Mouse (Mus musculus) naive thymus-derived CD4-positive, alpha-beta T cell, adult 2 months (primary cell): ENCODE measurements around the gene 1700017B05Rik.
"Not testable (repeated sequence)": the region's sequence is repeated elsewhere in the genome, so short reads cannot be mapped to it uniquely, and the experiment has no call there.

Source experiments
- DNase-seq: peaks from one replicate; pipeline ENCODE4 v3.0.0-alpha.2; 2011; ENCODE audit warnings: low read depth

1700017B05Rik gene

DNA sequence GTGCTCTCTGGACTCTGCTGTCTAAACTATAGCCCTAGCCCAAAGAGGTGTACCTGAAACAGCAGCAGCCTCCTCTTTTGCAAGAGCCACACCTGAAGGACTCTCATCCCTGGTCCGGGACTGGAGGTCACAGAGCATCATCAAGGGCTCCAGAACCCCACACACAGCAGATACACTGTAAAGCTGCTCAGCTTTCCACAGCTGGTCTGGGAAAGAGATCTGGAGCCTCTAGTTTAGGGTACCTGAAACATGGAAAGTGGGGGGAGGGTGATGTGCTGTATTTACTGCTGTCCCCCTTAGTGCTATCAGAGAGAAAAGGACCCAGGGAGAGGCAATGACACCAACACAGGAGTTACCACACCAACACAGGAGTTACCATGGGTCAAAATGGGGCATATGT lies 42.9 kb downstream of the 1700017B05Rik start:
- DNase-seq = no peak

DNA sequence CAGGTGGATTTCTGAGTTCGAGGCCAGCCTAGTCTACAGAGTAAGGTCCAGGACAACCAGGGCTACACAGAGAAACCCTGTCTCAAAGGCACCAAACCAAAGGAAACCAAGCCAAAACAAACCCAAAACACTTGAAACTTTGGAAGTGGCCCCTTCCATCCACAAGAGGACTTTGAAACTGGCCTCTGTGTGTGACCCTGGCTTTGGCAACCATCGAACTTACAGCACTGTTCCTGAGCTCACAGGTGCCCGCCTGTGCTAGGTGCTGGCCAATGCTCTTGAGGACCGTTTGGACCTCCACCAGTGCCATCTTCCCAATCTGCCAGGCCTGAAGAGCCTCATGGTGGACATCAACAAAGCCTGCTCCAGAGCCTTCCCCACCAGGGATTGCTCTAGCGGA lies 43.6 kb downstream of the 1700017B05Rik start:
- no peak for DNase-seq

DNA sequence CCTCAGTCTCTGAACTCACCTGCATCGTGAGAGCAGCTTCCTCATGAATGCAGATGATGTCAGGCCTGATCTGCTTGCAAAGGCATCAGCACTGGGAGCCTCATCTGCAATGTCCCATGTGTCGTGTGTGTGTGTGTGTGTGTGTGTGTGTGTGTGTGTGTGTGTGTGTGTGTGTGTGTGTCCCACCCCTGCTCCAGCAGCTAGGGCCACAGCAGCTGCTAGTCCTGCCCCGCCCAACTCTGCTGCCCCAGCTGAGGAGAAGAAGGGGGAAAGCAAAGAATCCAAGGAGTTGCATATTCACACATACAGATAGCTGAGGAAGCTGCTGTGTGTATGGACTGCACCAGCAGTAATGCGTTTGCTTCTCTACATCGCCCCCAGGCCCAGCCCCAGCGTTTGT lies 45.2 kb downstream of the 1700017B05Rik start:
- no peak for DNase-seq

DNA sequence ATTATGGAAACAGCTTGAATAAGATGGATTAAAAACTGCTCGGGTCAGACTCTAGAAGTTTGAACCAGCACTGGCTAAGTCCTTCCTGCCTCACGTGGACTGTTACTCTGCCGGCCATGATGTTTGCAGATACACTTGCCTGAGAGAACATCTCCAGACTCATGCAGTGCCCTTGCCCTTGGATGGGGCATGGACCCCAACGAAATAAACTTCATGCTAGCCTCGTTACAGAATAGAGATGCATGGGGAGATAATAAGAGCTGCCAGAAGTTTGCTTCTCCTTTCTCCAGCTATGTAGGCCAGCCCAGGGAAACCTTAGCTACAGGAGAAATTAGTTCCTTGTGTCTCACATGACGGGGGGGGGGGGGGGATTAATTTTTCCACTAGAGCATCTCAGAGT lies 47.9 kb downstream of the 1700017B05Rik start:
- no peak for DNase-seq

DNA sequence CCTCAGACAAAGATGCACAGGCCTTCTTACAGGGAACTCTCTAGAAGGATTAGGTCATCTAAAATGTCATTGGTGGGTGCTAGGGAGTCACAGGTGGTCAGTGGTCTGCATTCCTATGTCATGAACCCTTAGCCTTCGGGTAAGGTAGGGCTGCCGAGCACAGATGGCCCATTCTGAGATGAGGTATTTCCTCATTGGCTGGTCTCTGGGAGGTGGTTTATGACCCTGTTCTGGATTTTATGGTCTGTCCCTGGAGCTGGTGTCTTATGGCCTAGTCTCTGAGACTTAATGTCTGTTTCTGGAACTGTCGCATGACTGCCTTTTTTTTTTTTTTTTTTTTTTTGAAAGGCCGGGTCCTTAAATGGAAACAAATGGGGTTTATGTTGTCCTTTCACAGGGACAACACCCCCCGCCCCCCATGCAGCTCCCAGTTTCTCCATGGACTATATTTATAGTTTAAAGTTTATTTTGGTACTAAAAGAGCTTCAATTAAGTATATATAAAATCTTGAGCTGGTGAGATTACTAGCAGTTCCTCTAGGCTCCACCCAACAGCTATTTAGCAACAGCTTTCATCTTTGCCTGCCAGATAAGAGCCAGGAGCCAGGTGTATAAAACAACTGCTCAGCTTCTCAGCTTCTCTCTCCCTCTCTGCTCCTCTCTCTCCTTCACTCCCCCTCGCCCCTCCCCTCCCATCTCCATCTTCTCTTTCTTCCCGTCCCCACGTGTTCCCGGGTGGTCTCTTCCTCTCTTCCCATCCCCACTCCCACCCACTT lies 49.8 kb downstream of the 1700017B05Rik start:
- no peak for DNase-seq

DNA sequence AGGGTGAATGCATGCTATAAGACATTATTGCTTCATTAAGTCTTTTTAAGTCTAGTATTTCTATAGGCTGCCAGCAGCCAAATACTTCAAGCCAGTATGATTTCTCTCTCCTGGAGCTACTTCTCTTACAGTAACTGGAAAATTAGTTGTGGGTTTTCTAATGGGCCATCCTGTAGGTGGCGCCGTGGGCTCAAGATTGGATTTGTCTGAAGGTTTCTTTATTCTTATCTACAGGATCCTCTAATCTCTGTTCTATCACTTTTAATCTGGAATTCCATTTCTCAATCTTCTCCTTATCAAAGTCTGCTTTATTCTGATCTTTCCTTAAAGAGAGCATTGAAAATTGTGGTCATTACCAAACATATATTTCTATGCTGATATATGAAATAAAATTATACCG lies 53.1 kb downstream of the 1700017B05Rik start:
- DNase-seq = peak; percentile 79

DNA sequence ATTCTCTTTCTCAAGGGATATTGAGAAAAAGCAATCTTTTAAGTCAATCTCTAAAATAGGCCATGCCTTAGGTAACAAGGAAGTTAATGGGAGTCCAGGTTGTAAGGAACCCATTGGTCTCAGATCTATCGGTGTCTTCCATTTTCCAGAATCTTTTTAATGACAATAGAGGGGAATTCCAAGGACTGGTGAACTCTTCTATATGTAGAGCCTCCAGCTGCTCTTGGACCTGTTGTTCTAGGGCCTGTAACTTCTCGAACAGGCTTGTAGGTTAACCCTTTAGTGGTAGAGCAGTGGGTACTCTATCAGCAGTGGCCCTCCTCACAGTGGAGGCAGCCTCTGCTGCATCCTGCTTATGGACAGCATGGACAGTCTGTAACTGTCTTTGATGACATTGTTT lies 55.5 kb downstream of the 1700017B05Rik start:
- DNase-seq = no peak

DNA sequence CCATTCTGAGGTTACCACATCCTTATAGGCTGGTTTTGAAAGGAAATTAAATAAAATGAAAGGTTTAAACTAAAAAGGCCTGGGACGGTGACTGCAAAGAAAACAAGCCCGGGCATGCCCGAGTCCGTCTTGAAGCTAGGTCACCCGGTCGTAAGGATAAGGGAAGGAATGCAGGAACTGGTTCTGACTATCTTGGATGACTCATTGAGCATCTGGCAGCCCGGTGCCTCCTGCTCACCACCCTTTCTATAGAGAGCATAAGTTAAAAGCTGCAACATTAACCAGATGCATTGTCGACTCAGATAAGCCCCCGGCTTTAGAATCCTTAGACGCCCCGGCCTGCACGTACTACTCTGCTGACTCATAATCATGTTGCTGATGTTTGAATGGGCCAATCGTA lies 58.8 kb downstream of the 1700017B05Rik start:
- DNase-seq = not testable (repeated sequence)
